Mouse (Mus musculus) inflammation-experienced regulatory T-cells, adult 6 months (primary cell): ENCODE data around the gene Tcf12. TPM values are rescaled to one million over a fixed set of nuclear protein-coding genes. Genes with fewer than 3 reads are reported as not detected.

Experiments
- ATAC-seq: one replicate; pipeline ENCODE4 v1.8.0; 2017
- polyA plus RNA-seq, 3 experiments: library from polyadenylated mRNA; unstranded; fragments of 100-300 nt; shearing (Covaris generic); gene quantifications; one replicate each; pipeline ENCODE4 v1.2.1; 2017

The Tcf12 gene
- polyA plus RNA-seq, 3 experiments from 2014 or later: 19.9 to 44.4 (median 40.1) TPM

DNA sequence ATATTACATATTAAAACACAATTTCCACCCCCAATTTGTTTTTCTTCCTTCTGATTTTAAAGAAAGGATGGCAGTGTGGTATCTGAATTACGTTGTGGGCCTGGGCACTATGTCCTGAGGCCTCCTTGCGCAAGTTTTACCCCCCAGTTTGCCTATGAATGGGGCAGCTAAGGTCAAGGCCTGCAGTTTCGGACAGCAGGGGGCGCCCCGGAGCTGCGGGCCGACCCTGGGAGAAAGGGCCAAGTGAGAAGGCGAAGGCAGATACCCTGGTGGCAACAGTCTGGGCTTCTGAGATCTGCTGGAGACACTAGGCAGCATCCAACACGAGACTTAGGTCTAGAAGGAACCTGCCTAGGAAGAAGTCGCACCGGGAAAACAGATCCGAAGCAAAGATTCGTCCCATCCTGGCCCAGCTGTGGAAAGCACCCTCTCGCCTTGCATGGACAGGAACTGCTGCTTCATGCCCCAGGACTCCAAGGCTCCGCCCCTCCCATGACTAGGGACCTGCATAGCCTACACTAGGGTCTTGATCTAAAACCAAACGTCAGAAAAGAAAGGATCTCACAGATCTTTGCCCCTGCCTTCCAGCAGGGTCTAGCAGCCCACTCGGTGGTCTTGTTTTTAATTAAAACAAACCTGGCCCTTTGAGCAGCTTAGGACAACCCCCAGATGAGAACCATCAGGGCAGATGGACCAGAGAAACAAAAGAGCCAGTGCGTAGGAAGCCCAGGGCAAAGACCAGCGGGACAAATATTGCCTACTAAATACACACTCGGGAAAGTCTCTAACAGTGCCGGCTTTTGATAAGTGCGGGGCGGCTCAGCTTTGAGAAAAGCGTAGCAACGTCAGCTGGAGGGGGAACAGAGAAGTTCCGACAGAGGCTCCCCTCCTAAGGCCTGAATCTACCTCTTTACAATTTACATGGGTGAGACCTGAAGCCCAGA, 279.6 kb downstream of the Tcf12 start:
- no peak for ATAC-seq

DNA sequence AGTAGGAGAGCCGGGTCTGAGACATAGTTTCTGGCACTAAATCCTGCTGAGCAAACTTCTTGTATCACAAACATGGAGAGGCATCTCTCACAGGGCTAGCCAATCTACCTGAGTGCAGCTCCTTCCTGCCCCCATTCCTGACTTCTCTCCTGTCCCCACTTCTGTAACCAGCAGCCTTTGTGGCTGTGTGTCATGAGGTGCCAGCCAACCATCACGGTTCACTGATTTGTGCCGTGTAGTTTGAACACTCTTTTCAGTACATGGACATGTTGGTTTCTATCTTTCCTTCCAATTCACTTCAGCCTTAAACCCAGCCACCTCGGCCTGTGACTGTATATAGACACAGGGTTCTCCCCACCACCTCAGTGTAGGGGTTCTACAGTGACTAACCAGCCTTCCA, 280.7 kb downstream of the Tcf12 start:
- ATAC-seq: no peak

DNA sequence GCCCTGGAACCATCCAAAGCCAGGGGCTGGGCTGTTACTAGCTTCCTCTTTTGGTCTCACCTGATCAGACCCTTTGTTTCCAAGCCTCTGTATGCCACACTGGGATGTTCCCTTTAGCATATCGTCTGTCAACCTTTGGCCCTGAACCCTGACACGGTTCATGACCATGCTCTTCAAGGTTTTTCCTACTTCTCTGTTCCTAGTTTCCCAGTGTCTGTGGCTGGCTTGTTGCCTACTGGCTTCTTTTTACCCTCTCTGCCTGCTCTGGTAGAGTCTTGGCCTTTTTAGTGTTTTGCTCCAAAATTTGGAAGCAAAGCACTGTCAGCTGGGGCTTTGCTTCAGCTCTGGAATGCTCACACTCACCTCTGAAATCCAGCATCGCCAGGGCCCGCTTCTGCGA, 281.3 kb downstream of the Tcf12 start:
- no peak for ATAC-seq

DNA sequence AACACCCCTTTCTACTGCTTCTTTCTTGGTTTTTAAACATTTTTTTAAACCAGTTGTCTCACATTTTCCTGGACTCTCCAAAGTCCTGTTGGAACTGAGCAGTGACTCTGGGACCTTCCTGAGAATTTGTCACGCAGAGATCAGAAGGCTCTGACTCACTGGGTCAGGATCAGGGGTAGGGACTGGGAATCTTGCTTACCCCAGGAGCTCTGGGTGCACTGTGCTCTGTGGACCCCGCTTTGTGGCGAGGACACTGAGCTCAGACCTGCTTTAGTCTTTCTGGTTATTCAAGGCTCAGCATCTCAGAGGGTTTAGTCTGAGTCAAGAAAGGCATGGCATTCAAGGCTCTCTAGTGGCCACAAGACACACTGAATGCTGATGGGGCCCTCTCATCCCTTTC, 281.9 kb downstream of the Tcf12 start:
- ATAC-seq: no peak

DNA sequence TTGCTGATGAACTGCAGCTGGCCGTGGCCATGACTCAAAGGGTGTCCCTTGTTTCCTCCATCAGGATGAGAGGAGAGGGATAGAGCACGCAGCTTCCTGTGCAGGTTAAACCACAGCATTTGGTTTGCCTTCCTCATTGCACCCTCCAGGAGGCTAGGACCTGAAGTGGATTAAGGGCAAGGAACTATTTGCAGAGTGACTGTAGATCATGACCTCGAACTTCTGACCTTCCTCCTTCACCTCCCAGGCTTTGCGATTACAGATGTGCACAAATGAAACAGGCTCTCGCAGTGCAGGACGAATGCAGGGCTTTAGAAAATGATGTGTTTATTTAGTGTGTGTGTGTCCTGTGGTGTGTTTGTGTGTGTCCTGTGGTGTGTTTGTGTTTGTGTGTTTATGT, 282.5 kb downstream of the Tcf12 start:
- ATAC-seq: no peak

DNA sequence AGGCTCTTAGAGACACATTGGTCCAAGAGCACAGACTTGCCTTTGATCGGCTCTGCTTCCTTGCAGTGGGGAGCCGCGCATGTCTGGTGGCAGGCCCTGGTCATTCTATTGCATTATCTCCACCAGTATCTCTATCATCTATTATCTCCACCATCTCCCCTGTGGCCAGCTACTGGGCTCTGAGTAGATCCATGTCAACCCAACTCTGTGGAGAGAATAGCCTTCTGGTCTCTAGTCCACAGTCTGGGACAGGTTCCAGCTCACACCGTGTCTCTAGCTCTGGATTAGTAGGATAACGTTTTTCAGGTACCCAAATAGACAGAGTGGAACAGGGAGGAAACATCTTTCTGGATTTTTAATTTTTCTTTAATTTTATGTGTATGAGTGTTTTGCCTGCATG, 284.3 kb downstream of the Tcf12 start:
- ATAC-seq: no peak

DNA sequence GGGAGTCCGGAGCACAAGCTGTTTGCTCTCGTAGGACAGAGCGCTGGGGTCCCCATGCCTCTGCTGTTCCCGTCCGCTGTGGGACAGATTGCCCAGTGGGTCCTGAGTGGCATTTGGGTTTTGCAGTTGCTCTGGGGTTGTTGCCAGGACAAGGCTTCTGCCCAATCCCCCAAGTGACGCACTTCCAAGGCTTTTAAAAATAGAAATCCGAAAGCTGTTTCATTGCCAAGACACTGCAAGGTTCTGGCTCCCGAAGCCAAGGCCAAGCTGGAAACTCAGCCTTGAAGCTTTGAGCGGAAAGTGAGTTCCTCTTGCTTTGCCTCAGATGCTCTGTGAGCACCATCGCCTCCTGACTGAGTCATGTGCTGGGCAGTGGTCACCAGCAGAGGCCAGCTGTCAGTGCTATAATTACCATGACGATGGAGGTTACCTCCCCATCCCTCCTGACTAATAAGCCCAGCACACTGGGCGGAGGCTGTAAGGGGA, 285.6 kb downstream of the Tcf12 start:
- ATAC-seq: no peak

DNA sequence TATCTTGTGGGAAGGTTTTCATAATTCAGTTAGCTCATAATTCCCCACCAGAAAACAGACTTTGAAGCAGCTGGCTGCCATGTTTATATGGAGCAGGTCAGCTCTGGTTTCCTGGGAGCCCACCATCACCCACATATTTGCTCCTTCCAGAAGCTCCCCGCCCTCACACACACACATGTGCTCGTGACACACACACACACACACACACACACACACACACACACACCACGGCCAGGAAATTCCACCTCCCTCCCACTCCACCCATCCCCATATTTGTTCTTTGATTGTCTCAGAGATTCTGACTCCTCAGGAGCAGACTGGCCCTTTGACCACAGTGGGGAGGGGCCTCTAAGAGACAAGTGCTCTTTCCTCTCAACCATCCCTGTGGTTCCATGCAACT, 289.7 kb downstream of the Tcf12 start:
- no peak for ATAC-seq

DNA sequence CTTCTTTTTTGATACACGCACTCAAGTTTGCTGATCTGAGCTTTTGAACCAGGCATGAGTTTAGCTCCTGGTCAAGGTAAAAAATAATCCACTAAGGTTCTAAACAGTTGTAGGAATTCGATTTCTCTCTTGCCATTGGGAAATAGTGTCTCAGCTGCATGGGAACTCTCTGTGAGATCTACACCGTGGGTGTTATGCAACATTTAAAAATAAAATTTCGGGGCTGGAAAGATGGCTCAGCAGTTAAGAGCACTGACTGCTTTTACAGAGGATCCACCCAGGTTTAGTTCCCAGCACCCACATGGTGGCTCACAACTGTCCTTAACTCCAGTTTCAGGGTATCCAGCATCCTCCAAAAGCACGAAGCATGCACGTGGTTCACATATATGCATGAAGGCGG, 293.2 kb downstream of the Tcf12 start:
- no peak for ATAC-seq

DNA sequence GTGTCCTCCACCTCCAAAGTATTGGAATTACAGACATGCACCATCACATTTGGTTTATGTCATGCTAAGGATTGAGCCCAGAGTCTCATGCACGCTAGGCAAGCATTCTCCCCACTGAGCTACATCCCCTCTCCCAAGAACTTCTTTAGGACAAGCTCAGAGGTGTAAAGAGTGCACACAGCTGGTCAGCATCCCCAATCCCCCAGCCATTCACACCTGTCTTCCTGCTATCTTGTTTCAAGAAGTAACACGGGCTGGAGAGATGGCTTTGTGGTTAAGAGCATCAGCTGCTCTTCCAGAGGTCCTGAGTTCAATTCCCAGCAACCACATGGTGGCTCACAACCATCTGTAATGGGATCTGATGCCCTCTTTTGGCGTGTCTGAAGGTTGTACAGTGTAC, 295.6 kb downstream of the Tcf12 start:
- no peak for ATAC-seq

DNA sequence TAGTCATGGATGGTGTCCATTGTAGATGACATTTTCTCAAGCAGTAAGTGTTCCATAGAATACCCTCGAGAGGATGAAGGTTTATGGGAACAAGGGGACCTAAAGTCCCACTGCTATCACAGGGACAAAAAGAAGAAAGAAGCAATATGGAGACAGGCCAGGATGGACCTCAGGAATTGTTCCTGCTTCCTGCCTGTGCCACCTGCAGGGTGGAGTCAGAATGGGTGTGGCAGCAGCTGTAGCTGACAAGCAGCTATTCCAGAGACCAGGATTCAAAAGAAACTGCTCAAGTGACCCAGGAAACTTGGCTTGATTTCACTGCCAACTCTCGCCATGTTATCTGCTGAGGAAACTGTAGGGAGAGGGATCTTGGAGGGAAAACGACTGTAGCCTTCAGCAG, 298.1 kb downstream of the Tcf12 start:
- ATAC-seq: no peak

DNA sequence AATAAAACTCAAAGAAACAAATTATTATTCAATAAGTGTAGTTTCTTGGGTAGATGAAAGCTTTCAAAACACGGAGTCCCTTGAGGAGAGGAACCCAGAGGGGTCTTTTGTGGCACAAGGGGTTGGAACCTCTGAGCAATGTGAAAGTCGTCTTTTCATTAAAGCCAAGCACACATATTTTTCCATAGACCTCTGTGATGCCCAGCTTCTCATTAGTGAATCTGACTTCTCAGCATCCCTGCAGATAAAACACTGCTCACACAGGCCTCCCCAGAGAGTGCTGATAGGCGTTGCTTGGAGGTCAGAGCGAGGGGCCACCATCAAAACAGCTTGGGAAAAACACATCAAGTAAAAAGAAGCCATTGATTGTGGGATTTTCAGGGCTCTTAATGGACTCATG, 298.8 kb downstream of the Tcf12 start:
- ATAC-seq: no peak

DNA sequence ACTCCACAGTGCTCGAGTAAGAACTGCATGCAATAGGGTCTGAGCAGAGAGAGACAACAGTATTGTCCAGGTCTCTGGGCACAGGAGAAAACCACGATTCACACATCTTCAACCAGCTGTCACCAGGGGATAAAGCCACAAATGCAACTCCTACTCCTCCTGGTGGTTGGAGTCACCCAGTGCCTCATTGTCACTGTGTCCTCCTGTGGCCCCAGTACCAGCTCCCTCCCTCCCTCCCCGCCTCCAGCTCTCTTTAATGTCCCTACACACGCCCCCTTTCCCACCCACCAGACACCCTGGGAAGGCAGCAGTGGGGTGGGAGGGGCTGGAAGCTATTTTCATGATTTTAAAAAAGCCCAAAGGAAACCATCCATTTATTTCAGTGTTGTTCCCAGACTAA, 299.3 kb downstream of the Tcf12 start:
- ATAC-seq: no peak

DNA sequence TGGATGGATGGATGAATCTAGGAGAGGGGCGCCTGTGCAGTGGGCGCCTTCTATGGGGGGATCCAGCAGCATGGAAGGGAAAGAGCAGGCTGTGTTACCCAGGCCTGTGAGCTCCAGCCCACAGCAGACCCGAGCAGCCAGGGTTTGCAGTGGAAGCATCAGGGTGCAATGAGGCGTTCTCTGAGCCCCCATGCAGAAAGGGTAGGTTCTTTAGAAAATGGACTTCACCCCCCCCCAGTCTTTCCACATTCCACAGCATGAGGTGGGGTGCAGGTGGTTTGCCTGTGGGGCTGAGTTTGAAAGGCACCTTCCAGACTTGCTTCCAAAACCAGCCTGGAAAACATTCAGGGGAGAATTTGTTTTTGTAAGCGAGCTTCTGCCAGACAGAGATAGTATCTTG, 300.3 kb downstream of the Tcf12 start:
- ATAC-seq: no peak

DNA sequence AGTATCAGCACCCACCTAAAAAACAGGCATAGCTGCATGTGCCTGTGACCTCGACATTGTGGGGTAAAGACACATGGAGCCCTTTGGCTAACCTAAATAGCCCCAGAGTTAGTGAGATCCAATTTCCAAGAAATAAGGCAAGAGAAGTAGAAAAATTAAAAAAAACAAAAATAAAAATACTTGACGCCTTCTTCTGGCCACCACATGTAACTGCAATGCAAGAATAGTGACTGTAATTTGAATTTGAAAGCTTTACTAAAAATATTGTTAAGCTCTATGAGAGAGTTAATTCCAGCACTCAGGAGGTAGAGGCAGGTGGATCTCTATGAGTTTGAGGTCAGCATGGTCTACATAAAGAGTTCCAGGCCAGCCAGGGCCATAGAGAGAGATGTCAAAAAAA, 300.9 kb downstream of the Tcf12 start:
- ATAC-seq: no peak

DNA sequence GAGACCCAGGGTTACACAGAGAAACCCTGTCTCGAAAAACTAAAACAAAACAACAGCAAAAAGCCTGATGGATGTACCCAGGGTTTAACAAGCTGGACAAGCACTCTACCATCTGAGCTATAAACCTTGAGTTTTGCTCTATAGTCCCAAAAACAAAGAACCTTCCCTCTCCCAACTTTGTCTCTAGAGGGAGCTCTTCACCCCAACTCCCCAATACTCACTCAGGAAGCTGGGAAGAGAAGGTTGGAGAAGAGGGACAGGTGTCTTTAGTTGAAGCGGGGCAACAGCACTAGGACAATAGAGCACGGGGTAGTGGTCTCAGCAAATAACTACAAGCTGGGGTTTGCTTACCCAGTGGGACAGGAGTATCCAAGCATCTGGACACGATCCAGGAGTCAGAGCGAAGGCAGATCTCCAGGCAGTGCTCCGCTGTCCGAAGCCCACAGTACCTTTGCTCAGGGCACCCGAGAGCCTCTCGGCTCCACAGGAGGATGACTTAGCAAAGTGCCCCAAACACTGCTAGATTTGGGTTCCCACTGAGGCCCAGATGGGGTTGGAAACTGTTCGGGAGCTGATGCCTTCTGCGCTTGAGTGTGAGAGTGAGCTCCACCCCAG, 302.9 kb downstream of the Tcf12 start:
- no peak for ATAC-seq

DNA sequence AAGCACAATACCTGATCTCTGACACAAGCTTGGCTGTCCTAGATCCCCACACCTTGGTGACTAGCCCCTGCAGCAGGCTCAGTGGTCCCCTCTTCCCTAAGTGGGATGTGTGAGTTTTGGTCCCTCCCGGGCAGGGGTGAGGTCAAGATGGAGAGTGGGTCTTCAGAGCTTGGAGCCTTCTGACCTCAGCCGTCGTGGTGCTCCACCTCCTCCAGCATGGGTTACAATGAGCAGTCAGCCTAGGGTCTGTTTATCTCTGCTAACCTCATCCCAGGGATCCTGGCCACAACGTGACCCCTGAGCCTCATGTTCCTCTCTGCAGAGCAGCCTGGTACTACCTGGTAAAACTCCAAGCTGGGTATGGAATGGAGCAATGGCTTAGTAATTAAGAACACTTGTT, 303.9 kb downstream of the Tcf12 start:
- ATAC-seq: no peak

DNA sequence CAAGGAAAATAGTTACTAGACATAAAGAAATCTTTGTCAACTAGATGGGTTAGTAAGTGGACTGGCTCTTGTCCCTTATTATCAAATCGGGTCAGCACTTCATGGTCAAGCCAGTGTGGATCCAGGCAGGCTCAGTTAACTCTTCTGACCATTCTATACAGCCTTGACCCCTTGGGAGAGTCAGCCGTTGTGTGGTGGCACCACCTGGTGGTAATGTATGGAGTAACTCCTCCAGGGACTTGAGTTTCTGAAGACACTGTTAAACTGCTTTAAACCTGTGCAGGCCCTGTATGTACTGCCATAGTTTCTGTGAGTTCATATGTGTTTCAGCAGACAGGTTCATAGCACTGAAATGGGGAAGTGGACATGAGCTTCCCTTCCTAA, 305.3 kb downstream of the Tcf12 start:
- no peak for ATAC-seq

DNA sequence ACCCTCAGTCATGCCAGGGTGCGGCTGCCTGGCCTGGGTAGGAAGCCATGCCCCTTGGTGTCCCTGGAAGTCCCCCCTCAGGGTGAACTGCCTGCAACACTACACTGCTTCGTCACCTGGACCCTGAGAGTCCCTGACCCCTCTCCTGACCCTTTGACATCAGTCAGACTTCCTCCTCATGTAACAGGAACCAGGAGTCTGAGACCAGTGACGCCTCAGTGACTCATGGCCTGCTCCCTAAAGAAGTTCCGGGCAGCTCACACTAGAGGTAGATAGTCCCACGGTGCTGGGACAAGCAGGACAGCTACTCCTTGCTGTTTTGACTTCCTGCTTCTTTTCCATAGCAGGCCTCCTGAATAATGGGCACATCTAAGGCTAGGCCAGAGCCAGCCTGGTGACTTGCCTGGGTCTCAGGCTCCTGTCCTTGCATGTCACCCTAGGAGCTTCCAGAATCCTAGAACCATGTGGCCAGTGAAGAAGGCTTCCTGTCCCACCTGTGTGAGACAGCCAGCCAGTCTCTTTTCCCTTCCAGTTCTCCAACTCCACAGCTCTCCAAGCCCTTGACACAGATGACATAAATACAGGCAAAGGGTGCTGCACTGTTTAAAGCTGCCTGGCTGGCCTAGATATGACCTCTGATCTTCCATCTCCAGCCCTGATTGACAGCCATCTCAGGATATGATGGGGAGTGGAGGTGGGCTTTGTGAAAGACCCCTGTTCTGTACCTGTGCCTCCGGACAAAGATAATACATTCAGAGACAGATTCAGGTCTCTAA, 305.8 kb downstream of the Tcf12 start:
- no peak for ATAC-seq

DNA sequence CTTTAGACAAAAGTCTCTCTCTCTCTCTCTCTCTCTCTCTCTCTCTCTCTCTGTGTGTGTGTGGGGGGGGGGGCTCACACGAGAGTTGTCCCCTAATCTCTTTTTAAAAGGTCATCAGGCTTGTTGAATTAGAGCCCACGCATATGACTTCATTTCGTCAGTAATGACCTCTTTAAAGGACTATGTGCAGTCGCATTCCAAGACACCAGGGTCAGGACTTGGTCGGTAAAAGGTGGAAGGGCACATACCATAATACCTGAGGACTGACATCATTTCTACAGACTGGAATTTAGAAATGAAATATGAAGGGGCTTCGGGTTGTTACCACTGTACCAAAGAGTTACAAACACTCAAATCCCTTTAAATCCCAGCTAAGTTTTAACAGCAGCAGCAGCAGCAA, 307.6 kb downstream of the Tcf12 start:
- no peak for ATAC-seq

DNA sequence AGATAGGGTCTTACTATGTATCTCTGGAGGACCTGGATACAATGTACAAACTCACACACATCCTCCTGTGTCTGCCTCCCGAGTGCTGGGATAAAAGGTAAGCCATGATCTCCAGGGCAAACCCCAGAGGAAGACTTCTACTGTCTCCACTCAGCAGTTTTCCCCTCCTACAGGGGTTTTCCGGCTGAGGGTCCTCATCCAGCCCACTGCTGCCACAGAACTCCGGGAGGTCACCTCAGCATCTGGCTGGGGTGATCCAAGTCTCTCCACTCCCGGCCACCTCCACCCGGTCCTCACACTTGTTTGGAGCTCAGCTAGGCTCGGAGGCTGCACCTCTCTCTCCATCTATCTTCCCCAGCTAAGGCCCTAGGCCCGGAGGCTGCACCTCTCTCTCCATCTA, 308.4 kb downstream of the Tcf12 start:
- no peak for ATAC-seq

DNA sequence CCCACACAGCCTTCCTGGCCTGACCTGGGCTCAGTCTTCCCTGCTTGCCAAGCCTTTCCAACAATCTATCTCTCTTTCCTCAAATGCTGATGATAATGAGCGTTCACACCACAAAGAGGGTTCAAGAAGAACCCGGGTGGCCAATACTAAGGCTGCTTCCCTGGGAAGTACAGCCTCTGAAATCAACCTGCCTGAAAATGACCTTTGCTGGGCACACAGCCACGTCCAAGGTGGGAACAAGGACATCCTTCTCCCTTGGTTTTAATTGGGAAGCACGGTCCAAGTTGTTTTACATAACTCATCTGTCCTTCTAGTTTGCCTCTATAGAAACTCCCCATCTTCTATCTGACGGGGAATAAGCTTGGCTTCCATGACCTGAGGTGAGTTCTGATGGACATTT, 312.1 kb downstream of the Tcf12 start:
- ATAC-seq: no peak

DNA sequence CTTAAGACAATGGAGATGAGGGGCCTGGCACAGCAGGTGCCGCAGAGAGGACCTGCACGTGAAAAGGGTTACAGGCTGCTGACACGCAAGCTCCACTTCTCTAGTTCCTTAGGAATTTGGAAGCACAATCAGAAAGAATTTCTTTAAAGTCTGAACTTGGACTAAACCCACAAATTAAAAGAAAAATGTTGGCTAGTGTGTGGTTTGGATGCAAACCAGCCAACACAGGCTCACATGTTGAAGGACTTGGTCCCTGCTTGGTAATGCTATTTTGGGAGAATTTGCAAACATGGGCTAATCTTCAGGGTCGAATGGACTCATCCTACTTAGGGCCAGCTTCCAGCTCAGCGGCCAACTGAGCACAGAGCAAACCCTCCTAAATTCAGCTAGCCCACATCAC, 313.5 kb downstream of the Tcf12 start:
- no peak for ATAC-seq
